Mouse (Mus musculus): ENCODE measurements around the gene Slc51a.
"Not testable (repeated sequence)": the region's sequence is repeated elsewhere in the genome, so short reads cannot be mapped to it uniquely, and the experiment has no call there.

Slc51a gene

GRCm38 (mm10) chr16:32468488-32468887 lies 19.2 kb downstream of the Slc51a start:
- DNase-seq (ENCODE audit: low spot score) = no peak

- DNase-seq (ENCODE audit: low spot score) = no peak
Measured at GRCm38 (mm10) chr16:32464908-32465307, 22.8 kb downstream of the Slc51a start.

GRCm38 (mm10) chr16:32463426-32463825 lies 24.3 kb downstream of the Slc51a start:
- DNase-seq (ENCODE audit: low spot score) = no peak

- no peak for DNase-seq (ENCODE audit: low spot score)
Measured at GRCm38 (mm10) chr16:32462950-32463349, 24.7 kb downstream of the Slc51a start.

DNA sequence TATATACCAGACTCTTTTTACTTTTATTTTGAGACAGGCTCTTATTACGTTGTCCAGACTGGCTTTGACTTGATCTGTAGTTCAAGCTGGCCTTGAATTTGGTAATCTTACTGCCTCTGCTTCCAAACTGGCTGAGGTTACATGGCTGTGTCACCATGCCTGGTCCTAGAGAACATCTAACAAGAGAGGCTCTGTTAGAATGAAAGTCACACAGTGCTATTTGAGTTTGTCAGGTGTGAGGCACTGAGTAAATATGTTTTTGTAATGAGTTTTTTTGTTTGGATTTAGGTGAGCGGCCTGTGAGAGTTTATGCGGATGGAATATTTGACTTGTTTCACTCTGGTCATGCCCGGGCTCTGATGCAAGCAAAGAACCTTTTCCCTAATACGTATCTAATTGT lies 26.0 kb downstream of the Slc51a start:
- no peak for DNase-seq (ENCODE audit: low spot score)

DNA sequence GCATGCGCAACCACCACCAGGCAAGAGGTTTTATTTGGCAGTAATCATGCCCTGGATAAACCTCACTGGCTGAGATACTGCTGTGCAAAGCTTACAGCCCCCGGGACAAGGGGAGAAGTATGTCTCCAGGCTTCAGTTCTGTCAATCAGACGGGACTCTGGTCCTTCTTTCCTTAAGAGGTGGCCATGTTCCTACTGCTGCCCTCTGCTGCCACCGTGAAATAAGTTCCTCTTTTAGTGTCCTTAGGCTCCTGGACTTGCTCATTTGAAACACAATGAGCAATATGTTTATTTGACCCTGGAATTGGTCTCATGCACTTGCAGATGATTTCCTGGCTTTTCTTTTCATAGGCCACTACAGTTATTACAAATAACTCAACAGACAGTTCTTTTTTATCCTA lies 27.2 kb downstream of the Slc51a start:
- DNase-seq (ENCODE audit: low spot score) = no peak

GRCm38 (mm10) chr16:32457589-32458386 lies 29.9 kb downstream of the Slc51a start:
- no peak for DNase-seq (ENCODE audit: low spot score)

GRCm38 (mm10) chr16:32456761-32457160 lies 30.9 kb downstream of the Slc51a start:
- DNase-seq (ENCODE audit: low spot score) = no peak

DNA sequence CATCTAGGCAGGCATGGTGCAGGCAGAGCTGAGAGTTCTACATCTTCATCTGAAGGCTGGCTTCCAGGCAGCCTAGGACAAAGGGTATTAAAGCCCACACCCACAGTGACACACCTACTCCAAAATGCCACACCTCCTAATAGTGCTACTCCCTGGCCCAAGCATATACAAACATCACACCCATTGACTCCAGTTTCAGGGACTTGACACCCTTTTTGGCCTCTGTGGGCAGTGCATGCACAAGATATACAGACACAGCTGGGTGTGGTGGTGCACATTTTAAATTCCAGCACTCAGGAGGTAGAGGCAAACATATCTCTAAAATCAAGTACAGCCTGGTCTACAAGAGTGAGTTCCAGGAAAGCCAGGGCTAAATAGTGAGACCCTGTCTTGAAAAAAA lies 31.6 kb downstream of the Slc51a start:
- no peak for DNase-seq (ENCODE audit: low spot score)

- DNase-seq (ENCODE audit: low spot score) = no peak
Measured at GRCm38 (mm10) chr16:32454646-32455045, 33.0 kb downstream of the Slc51a start.

GRCm38 (mm10) chr16:32453102-32453501 lies 34.6 kb downstream of the Slc51a start:
- no peak for DNase-seq (ENCODE audit: low spot score)

- DNase-seq (ENCODE audit: low spot score) = no peak
Measured at GRCm38 (mm10) chr16:32450133-32450532, 37.5 kb downstream of the Slc51a start.

DNA sequence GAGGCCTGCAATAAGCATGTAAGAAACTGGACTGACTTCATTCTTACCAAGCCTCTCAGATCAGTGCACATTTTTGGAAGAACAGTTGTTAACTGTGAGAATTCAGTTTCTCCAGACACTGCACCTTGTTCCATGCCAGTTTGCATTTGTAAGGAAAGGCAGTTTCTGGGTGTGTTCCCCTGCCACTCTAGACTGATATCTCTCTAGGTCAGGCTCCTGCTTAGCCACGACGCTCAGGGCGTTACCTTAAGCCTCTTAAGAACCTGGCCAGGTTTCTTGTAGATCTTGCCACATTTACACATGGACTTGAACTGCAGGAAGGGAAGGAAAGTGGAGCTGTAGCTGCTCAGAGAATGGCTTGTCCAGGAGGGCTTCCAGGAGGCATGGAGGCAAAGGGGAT lies 38.0 kb downstream of the Slc51a start:
- DNase-seq (ENCODE audit: low spot score) = no peak

DNA sequence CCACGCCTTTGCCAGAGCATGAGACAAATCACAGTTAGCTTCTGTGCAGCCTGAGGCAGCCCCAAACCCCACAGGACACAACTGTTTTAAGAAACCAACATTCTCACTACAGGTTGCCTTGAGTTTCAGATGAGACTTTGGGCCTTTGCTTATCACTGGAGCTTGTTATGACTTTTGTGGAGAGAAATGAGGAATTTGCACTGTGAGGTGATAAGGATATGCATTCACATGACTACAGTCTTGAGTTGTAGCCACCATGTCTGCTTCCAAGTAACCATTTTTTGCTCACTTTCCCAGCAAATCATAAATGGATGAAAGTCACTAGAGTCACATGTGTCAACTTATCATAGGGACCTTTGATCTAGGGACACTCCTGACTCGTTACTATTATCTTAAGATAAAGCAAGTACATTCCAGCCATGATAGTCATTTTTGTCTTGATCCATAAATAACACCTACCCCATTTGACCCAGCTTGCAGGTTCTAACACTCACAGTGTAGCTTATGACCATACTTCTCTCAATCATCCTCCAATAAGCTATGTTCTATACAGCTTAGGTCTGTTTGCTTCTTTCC lies 41.0 kb downstream of the Slc51a start:
- DNase-seq (ENCODE audit: low spot score) = no peak

DNA sequence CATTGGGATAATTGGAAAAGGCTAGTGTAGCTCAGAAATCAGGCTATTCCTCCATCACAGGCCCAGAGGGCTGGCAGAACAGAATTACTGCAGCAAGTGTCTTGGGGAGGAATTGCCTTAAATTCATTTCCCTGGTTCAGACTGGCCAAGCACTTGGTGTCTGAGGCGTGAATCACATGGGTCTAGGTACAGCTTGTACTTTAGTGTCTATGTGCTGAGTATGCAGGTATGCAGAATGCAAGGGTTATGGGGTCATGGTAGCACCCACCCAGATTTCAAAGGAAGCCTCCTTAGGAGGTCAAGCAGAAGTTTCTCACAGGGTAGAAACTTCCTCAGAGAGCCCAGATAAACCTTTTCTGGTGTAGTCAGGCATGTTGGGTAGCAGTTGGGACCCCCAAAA lies 42.1 kb downstream of the Slc51a start:
- no peak for DNase-seq (ENCODE audit: low spot score)

- DNase-seq (ENCODE audit: low spot score) = not testable (repeated sequence)
Measured at GRCm38 (mm10) chr16:32444615-32445014, 43.1 kb downstream of the Slc51a start.

GRCm38 (mm10) chr16:32441432-32441831 lies 46.2 kb downstream of the Slc51a start:
- DNase-seq (ENCODE audit: low spot score) = no peak

- DNase-seq (ENCODE audit: low spot score) = no peak
Measured at GRCm38 (mm10) chr16:32437266-32437665, 50.4 kb downstream of the Slc51a start.

DNA sequence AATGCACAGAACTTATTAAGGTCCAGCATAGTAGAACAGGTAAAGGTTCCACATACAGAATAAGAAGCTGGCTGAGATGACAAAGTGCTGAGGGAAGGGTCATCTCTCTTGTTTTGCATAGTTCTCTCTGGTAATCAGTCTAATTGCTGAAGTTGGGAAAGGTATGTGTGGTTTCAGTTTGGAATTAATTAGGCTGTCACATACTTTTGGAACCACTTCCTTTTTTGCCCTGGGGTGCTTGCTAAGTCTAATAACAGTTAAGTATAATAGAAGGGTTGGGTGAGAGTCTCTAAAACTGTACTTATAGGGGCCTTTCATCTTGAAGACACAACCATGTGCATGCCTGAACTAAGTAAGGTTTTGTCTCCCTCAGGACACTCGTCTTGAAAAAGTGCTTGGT lies 51.0 kb downstream of the Slc51a start:
- no peak for DNase-seq (ENCODE audit: low spot score)

DNA sequence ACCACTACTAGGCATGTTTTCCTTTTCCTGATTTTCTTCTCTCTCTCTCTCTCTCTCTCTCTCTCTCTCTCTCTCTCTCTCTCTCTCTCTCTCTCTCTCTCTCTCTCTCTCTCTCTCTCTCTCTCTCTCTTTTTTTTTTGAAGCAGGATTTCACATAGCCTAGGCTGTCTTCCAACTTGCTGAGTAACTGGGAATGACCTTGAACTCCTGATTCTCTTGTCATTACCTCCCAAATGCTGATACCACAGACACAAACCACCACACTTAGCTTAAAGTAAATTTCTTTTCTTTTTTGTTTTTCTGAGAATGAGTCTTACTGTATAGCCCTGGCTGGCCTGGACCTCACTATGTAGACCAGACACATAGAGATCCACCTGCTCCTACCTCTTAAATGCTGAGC lies 53.0 kb downstream of the Slc51a start:
- DNase-seq (ENCODE audit: low spot score) = no peak

GRCm38 (mm10) chr16:32434066-32434465 lies 53.6 kb downstream of the Slc51a start:
- no peak for DNase-seq (ENCODE audit: low spot score)

DNA sequence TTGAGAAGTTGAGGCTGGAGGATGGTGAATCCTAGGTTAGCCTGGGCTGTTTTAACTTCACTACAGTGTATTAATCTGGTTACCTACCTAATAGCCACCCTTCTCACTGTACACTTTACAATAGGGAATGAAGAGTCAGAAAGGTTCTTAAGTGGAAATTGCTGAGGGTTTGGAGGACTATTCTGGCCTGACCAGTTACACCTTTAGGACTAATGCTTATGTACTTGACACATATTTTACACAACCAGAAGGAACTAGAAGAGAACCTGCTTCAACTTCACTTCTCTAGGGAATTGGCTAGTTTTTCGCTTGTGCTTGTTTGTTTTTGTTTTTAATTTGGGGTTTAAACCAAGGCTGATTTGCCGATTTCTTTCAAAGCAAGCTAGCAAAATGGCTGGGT lies 54.5 kb downstream of the Slc51a start:
- no peak for DNase-seq (ENCODE audit: low spot score)

DNA sequence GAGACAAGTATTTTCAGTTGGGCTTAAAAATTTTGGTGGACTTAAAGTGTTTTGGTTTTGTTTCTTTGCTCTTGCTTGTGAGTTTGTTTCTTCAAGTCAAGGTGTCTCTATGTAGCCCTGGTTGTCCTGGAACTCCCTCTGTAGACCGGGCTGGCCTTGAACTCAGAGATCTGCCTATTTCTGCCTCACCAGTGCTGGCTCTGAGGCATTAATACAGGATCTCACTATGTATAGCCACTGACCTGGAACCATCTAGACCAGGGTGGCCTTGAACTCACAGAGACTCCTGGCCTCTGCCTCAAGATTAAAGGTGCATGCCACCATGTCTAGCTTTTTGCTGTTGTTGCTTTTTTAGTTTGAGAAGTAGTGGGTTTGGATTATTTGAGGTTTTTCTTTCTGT lies 55.8 kb downstream of the Slc51a start:
- no peak for DNase-seq (ENCODE audit: low spot score)

DNA sequence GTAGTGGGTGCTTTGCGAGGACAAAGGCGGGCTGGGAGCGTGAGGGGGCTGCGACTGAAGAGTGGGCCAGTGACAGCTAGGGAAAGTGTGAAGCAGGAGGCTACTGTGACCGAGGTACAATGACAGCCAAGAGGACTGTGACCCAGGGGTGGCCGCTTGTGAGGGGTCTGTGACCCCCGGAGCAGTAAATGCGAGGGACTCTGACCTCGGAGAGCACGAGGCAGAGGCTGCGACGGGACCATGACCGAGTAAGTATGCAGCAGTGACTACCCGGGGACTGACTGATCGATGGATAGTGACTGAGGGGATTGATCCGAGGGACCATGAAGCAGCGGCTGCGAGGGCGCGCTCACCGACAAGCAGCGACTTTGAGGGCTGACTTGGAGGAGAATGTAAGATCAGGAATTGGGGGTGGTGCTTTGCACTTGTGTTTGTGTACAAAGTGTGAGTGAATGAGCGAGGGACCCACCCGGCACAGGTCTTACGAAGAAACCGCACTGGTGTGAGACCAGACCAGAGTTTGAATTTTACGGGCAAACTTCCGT lies 56.6 kb downstream of the Slc51a start:
- no peak for DNase-seq (ENCODE audit: low spot score)

All from testis, postnatal 14 days (tissue).